Mouse (Mus musculus): ENCODE measurements around the gene Rfc2. TPM values are rescaled to one million over a fixed set of nuclear protein-coding genes. Genes with fewer than 3 reads are reported as not detected.

Rfc2 gene
- polyA plus RNA-seq (2016; fragmentation: Nextera tagmentation; extraction: Ambion mirVana): 259 and 263 TPM in 2 replicates

- Histone ChIP-seq H3K4me2 (peak within 1 kb of the TSS; percentile 88), H3K36me3 (peaks cover 9% of the 10 kb centered on the region), H3K4me3 (no peak within 1 kb of the TSS), H3K9ac (no peak within 1 kb of the TSS), H3K27ac (no peak within 1 kb of the TSS), H3K27me3 (replicated peaks) (no peaks in the 10 kb centered on the region), H3K9me3 (replicated peaks) (no peaks in the 10 kb centered on the region), H3K4me1 (peaks cover 38% of the 10 kb centered on the region)
- WGBS (ENCODE audit: insufficient replicate concordance): 81% methylated on average over 5 of the region's 5 CpGs
- no peak for ATAC-seq
Observed at GRCm38 (mm10) chr5:134581146-134581545, at the start of gene Rfc2. Rfc2 (plus strand) TSS chr5:134581366.

GRCm38 (mm10) chr5:134531585-134531984 is 49.6 kb upstream of the Rfc2 start:
- H3K4me3 ChIP-seq: no peak overlapping the region
- no peak overlapping the region for H3K27ac ChIP-seq
- H3K36me3 ChIP-seq: peaks cover 13% of the 10 kb centered on the region
- no peak overlapping the region for H3K9ac ChIP-seq
- H3K27me3 ChIP-seq (replicated peaks): no peaks in the 10 kb centered on the region
- no peaks in the 10 kb centered on the region for H3K9me3 ChIP-seq (replicated peaks)
- no peak overlapping the region for H3K4me2 ChIP-seq
- WGBS (ENCODE audit: insufficient replicate concordance): 86% methylated on average over 9 of the region's 9 CpGs
- H3K4me1 ChIP-seq: peaks cover 7% of the 10 kb centered on the region; the same call in 1 of the 2 replicates
- ATAC-seq: no peak

GRCm38 (mm10) chr5:134532417-134532816 is 48.7 kb upstream of the Rfc2 start:
- Histone ChIP-seq H3K4me3 (no peak overlapping the region), H3K9me3 (replicated peaks) (no peaks in the 10 kb centered on the region), H3K9ac (no peak overlapping the region), H3K4me2 (no peak overlapping the region), H3K36me3 (peaks cover 13% of the 10 kb centered on the region), H3K4me1 (peaks cover 7% of the 10 kb centered on the region; the same call in 1 of the 2 replicates), H3K27me3 (replicated peaks) (no peaks in the 10 kb centered on the region), H3K27ac (no peak overlapping the region)
- 56% methylated on average over 6 of the region's 6 CpGs for WGBS (ENCODE audit: insufficient replicate concordance)
- no peak for ATAC-seq

- no peak overlapping the region for H3K27ac ChIP-seq
- H3K36me3 ChIP-seq: peaks cover 13% of the 10 kb centered on the region
- WGBS (ENCODE audit: insufficient replicate concordance): 67% methylated on average over 6 of the region's 6 CpGs
- peaks cover 19% of the 10 kb centered on the region for H3K4me1 ChIP-seq
- H3K4me3 ChIP-seq: no peak overlapping the region
- H3K27me3 ChIP-seq (replicated peaks): no peaks in the 10 kb centered on the region
- no peak for ATAC-seq
- no peak overlapping the region for H3K4me2 ChIP-seq
- H3K9ac ChIP-seq: no peak overlapping the region
- H3K9me3 ChIP-seq (replicated peaks): no peaks in the 10 kb centered on the region
Observed at GRCm38 (mm10) chr5:134536036-134536435, 45.1 kb upstream of the Rfc2 start.

- Histone ChIP-seq H3K27me3 (replicated peaks) (no peaks in the 10 kb centered on the region), H3K36me3 (no peaks in the 10 kb centered on the region), H3K4me3 (no peak overlapping the region), H3K4me2 (no peak overlapping the region), H3K9me3 (replicated peaks) (no peaks in the 10 kb centered on the region), H3K9ac (no peak overlapping the region), H3K4me1 (peaks cover 26% of the 10 kb centered on the region), H3K27ac (peak overlapping the region; percentile 67)
- peak; percentile 75 for ATAC-seq
- WGBS (ENCODE audit: insufficient replicate concordance): 10% methylated on average over 3 of the region's 3 CpGs
Observed at GRCm38 (mm10) chr5:134539891-134540290, 41.3 kb upstream of the Rfc2 start.

- WGBS (ENCODE audit: insufficient replicate concordance): 74% methylated on average over 6 of the region's 6 CpGs
- H3K4me2 ChIP-seq: no peak overlapping the region
- no peaks in the 10 kb centered on the region for H3K27me3 ChIP-seq (replicated peaks)
- no peaks in the 10 kb centered on the region for H3K36me3 ChIP-seq
- H3K9me3 ChIP-seq (replicated peaks): no peaks in the 10 kb centered on the region
- H3K4me3 ChIP-seq: no peak overlapping the region
- no peak overlapping the region for H3K9ac ChIP-seq
- H3K27ac ChIP-seq: no peak overlapping the region
- peaks cover 26% of the 10 kb centered on the region for H3K4me1 ChIP-seq
- no peak for ATAC-seq
Observed at GRCm38 (mm10) chr5:134540881-134541280, 40.3 kb upstream of the Rfc2 start.

- Histone ChIP-seq H3K27ac (no peak overlapping the region), H3K4me3 (no peak overlapping the region), H3K4me2 (no peak overlapping the region), H3K9ac (no peak overlapping the region), H3K36me3 (no peaks in the 10 kb centered on the region), H3K27me3 (replicated peaks) (no peaks in the 10 kb centered on the region), H3K4me1 (peaks cover 26% of the 10 kb centered on the region), H3K9me3 (replicated peaks) (no peaks in the 10 kb centered on the region)
- WGBS (ENCODE audit: insufficient replicate concordance): 57% methylated on average over 7 of the region's 7 CpGs
- ATAC-seq: no peak
Observed at GRCm38 (mm10) chr5:134541640-134542039, 39.5 kb upstream of the Rfc2 start.

GRCm38 (mm10) chr5:134544516-134545241 is 36.5 kb upstream of the Rfc2 start:
- peaks cover 28% of the 10 kb centered on the region for H3K4me1 ChIP-seq
- no peak overlapping the region for H3K4me2 ChIP-seq
- WGBS (ENCODE audit: insufficient replicate concordance): 69% methylated on average over 19 of the region's 19 CpGs
- H3K9me3 ChIP-seq (replicated peaks): no peaks in the 10 kb centered on the region
- H3K36me3 ChIP-seq: no peaks in the 10 kb centered on the region
- H3K27me3 ChIP-seq (replicated peaks): no peaks in the 10 kb centered on the region
- H3K27ac ChIP-seq: no peak overlapping the region
- ATAC-seq: no peak
- no peak overlapping the region for H3K9ac ChIP-seq
- H3K4me3 ChIP-seq: no peak overlapping the region

GRCm38 (mm10) chr5:134545242-134545629 is 35.9 kb upstream of the Rfc2 start:
- no peak overlapping the region for H3K27ac ChIP-seq
- H3K36me3 ChIP-seq: no peaks in the 10 kb centered on the region
- H3K4me2 ChIP-seq: no peak overlapping the region
- H3K9ac ChIP-seq: no peak overlapping the region
- peaks cover 23% of the 10 kb centered on the region for H3K4me1 ChIP-seq
- peaks cover under 1% of the 10 kb centered on the region; the same call in 1 of the 2 replicates for H3K27me3 ChIP-seq (replicated peaks)
- no peak overlapping the region for H3K4me3 ChIP-seq
- no peaks in the 10 kb centered on the region for H3K9me3 ChIP-seq (replicated peaks)
- whole genome bisulfite sequencing (ENCODE audit: insufficient replicate concordance): 46% methylated on average over 3 of the region's 3 CpGs
- no peak for ATAC-seq

GRCm38 (mm10) chr5:134546790-134547189 is 34.4 kb upstream of the Rfc2 start:
- WGBS (ENCODE audit: insufficient replicate concordance): 73% methylated on average over 7 of the region's 7 CpGs
- ATAC-seq: no peak

GRCm38 (mm10) chr5:134548306-134548705 is 32.9 kb upstream of the Rfc2 start:
- Histone ChIP-seq H3K27me3 (replicated peaks) (peaks cover 31% of the 10 kb centered on the region), H3K4me2 (no peak overlapping the region), H3K9me3 (replicated peaks) (no peaks in the 10 kb centered on the region), H3K4me1 (peaks cover 35% of the 10 kb centered on the region), H3K9ac (no peak overlapping the region), H3K4me3 (no peak overlapping the region), H3K27ac (no peak overlapping the region), H3K36me3 (no peaks in the 10 kb centered on the region)
- ATAC-seq: no peak
- WGBS (ENCODE audit: insufficient replicate concordance): 54% methylated on average over 5 of the region's 5 CpGs

More at GRCm38 (mm10) chr5:134546790-134547189, 34.4 kb upstream of the Rfc2 start:
- Histone ChIP-seq H3K27ac (no peak overlapping the region), H3K27me3 (replicated peaks) (peaks cover 16% of the 10 kb centered on the region), H3K36me3 (no peaks in the 10 kb centered on the region), H3K4me1 (peaks cover 26% of the 10 kb centered on the region), H3K4me2 (no peak overlapping the region), H3K9ac (no peak overlapping the region), H3K4me3 (no peak overlapping the region), H3K9me3 (replicated peaks) (no peaks in the 10 kb centered on the region)

GRCm38 (mm10) chr5:134549640-134550168 is 31.5 kb upstream of the Rfc2 start:
- peaks cover 35% of the 10 kb centered on the region for H3K27me3 ChIP-seq (replicated peaks)
- no peak overlapping the region for H3K4me2 ChIP-seq
- WGBS (ENCODE audit: insufficient replicate concordance): 52% methylated on average over 3 of the region's 3 CpGs
- H3K9ac ChIP-seq: no peak overlapping the region
- H3K27ac ChIP-seq: no peak overlapping the region
- no peak for ATAC-seq
- no peak overlapping the region for H3K4me3 ChIP-seq
- H3K4me1 ChIP-seq: peaks cover 35% of the 10 kb centered on the region
- H3K9me3 ChIP-seq (replicated peaks): no peaks in the 10 kb centered on the region
- no peaks in the 10 kb centered on the region for H3K36me3 ChIP-seq

All from liver, embryonic 12.5 days (tissue).